Mouse (Mus musculus): ENCODE measurements around the gene Gnaz. TPM values are rescaled to one million over a fixed set of nuclear protein-coding genes. Genes with fewer than 3 reads are reported as not detected.
"Not testable (repeated sequence)": the region's sequence is repeated elsewhere in the genome, so short reads cannot be mapped to it uniquely, and the experiment has no call there.

Gene Gnaz
- polyA plus RNA-seq, 1 experiment from 2014 or later: 6.1 TPM

DNA sequence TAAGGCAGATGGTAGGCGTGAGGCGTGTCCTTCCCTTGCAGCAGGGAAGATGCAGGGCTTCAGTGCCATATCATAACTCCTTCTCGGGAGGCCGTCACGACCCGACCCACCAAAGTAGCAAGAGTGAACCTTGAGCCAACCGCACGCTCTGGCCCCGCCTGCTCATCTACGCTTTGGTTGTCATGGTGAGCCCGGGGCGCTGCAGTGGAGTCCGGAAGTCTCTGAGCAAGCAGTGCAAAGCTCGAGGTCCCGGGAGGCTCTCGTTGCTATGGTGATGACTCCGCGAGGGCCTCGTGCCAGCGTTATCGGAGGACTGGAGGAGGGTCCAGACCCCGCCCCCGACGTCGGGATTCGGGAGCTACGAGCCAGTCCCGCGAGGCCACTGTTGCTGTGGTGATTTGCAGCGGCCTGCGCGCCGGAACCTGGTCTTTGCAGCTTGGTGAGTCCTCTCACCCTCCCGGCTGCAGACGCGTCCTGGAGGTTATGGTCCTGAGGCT lies 70.0 kb downstream of the Gnaz start, which contains the start of gene Rab36:
TSS of gene Rab36 (plus strand) at position 176 of the 497 bp plus-strand sequence.
- H3K27me3 ChIP-seq (ENCODE audit: control insufficient read depth, insufficient read depth, low read length): no peaks in the 10 kb centered on the region
- no peaks in the 10 kb centered on the region for H3K9me3 ChIP-seq (ENCODE audit: control insufficient read depth, low read depth, low read length)
- peak within 1 kb of the TSS; percentile 76 for H3K4me2 ChIP-seq (replicated peaks; ENCODE audit: low read depth, low read length)
- H3K4me1 ChIP-seq (ENCODE audit: control insufficient read depth, insufficient read depth, low read length): peaks cover 7% of the 10 kb centered on the region; the same call in 1 of the 2 replicates
- 0 out of 2 replicates have a peak within 1 kb of the TSS, but pooled peaks have one; percentile 38 for H3K9ac ChIP-seq (replicated peaks; ENCODE audit: low read depth, low read length)
- under 1% methylated on average over 36 of the region's 36 CpGs for WGBS
- ATAC-seq (ENCODE audit: insufficient number of reproducible peaks, insufficient read depth, low FRiP score, low read depth): peak; percentile 96
- H3K27ac ChIP-seq (ENCODE audit: low read length): peak within 1 kb of the TSS; percentile 67; the same call in 1 of the 2 replicates
- no peaks in the 10 kb centered on the region for H3K36me3 ChIP-seq (ENCODE audit: control insufficient read depth, insufficient read depth, low read length)
- peak within 1 kb of the TSS; percentile 41 for H3K4me3 ChIP-seq (ENCODE audit: low read depth, low read length)

GRCm38 (mm10) chr10:75042060-75042459 lies 75.1 kb downstream of the Gnaz start:
- 11% methylated on average over 1 of the region's 1 CpGs for WGBS
- H3K4me1 ChIP-seq (ENCODE audit: control insufficient read depth, insufficient read depth, low read length); H3K27me3 ChIP-seq (ENCODE audit: control insufficient read depth, insufficient read depth, low read length); H3K9me3 ChIP-seq (ENCODE audit: control insufficient read depth, low read depth, low read length); H3K4me3 ChIP-seq (ENCODE audit: low read depth, low read length); H3K4me2 ChIP-seq (replicated peaks; ENCODE audit: low read depth, low read length); H3K27ac ChIP-seq (ENCODE audit: low read length); ATAC-seq (ENCODE audit: insufficient number of reproducible peaks, insufficient read depth, low FRiP score, low read depth); H3K36me3 ChIP-seq (ENCODE audit: control insufficient read depth, insufficient read depth, low read length); H3K9ac ChIP-seq (replicated peaks; ENCODE audit: low read depth, low read length): not testable (repeated sequence)

GRCm38 (mm10) chr10:75044459-75044858 lies 77.5 kb downstream of the Gnaz start:
- no peak overlapping the region for H3K27ac ChIP-seq (ENCODE audit: low read length)
- no peak overlapping the region for H3K9ac ChIP-seq (replicated peaks; ENCODE audit: low read depth, low read length)
- 39% methylated on average over 7 of the region's 7 CpGs for WGBS
- no peaks in the 10 kb centered on the region for H3K4me1 ChIP-seq (ENCODE audit: control insufficient read depth, insufficient read depth, low read length)
- no peaks in the 10 kb centered on the region for H3K9me3 ChIP-seq (ENCODE audit: control insufficient read depth, low read depth, low read length)
- no peaks in the 10 kb centered on the region; the same call in 1 of the 2 replicates for H3K36me3 ChIP-seq (ENCODE audit: control insufficient read depth, insufficient read depth, low read length)
- ATAC-seq (ENCODE audit: insufficient number of reproducible peaks, insufficient read depth, low FRiP score, low read depth): peak; percentile 42; the same call in 1 of the 2 replicates
- H3K27me3 ChIP-seq (ENCODE audit: control insufficient read depth, insufficient read depth, low read length): no peaks in the 10 kb centered on the region
- H3K4me3 ChIP-seq (ENCODE audit: low read depth, low read length): no peak overlapping the region
- H3K4me2 ChIP-seq (replicated peaks; ENCODE audit: low read depth, low read length): no peak overlapping the region

DNA sequence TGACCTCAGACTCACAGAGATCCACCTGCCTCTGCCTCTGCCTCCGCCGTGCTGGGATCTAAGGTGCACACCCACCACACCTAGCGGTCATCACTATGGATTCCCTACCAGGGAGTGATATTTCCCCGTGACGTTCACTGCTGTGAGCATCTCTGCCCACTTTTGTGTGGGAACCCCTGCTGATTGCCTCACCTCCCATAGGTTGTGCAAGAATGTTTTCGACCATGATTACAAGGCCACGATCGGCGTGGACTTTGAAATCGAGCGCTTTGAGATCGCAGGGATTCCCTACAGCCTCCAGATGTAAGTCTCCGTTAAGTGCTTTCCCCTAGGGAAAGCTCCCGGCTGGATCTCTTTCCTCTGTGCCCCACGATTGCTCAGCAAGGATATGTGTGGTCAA lies 78.9 kb downstream of the Gnaz start:
- Histone ChIP-seq H3K9ac (replicated peaks; ENCODE audit: low read depth, low read length) (no peak overlapping the region), H3K27ac (ENCODE audit: low read length) (no peak overlapping the region), H3K4me3 (ENCODE audit: low read depth, low read length) (no peak overlapping the region), H3K36me3 (ENCODE audit: control insufficient read depth, insufficient read depth, low read length) (no peaks in the 10 kb centered on the region; the same call in 1 of the 2 replicates), H3K4me1 (ENCODE audit: control insufficient read depth, insufficient read depth, low read length) (no peaks in the 10 kb centered on the region), H3K27me3 (ENCODE audit: control insufficient read depth, insufficient read depth, low read length) (no peaks in the 10 kb centered on the region), H3K4me2 (replicated peaks; ENCODE audit: low read depth, low read length) (no peak overlapping the region), H3K9me3 (ENCODE audit: control insufficient read depth, low read depth, low read length) (no peaks in the 10 kb centered on the region)
- WGBS: 92% methylated on average over 15 of the region's 15 CpGs
- ATAC-seq (ENCODE audit: insufficient number of reproducible peaks, insufficient read depth, low FRiP score, low read depth): no peak

DNA sequence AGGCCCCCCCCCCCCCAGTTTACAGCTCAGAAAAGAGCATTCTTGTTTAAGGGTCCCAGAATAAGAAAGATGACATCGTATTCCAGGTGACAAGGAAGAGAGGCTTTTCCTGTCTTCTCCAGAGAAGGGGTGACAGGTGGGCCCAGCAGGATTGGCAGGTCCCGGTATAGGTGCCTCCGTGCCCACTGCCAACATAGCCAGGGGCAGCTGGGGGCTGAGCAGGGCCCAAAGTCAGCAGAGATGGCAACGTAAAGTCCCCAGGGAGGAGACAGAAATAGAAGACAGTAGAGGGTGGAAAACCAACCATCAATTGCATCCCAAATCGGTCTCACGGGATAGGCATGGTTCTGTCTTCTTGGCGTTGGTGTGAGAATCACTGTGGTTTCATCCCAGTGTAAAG lies 81.7 kb downstream of the Gnaz start:
- Histone ChIP-seq H3K36me3 (ENCODE audit: control insufficient read depth, insufficient read depth, low read length) (no peaks in the 10 kb centered on the region), H3K9me3 (ENCODE audit: control insufficient read depth, low read depth, low read length) (no peaks in the 10 kb centered on the region), H3K27me3 (ENCODE audit: control insufficient read depth, insufficient read depth, low read length) (no peaks in the 10 kb centered on the region), H3K4me3 (ENCODE audit: low read depth, low read length) (no peak overlapping the region), H3K9ac (replicated peaks; ENCODE audit: low read depth, low read length) (no peak overlapping the region), H3K27ac (ENCODE audit: low read length) (no peak overlapping the region), H3K4me1 (ENCODE audit: control insufficient read depth, insufficient read depth, low read length) (no peaks in the 10 kb centered on the region), H3K4me2 (replicated peaks; ENCODE audit: low read depth, low read length) (no peak overlapping the region)
- WGBS: 95% methylated on average over 7 of the region's 7 CpGs
- no peak for ATAC-seq (ENCODE audit: insufficient number of reproducible peaks, insufficient read depth, low FRiP score, low read depth)

GRCm38 (mm10) chr10:75051364-75052074 lies 84.5 kb downstream of the Gnaz start:
- ATAC-seq (ENCODE audit: insufficient number of reproducible peaks, insufficient read depth, low FRiP score, low read depth): no peak
- Histone ChIP-seq H3K9me3 (ENCODE audit: control insufficient read depth, low read depth, low read length) (no peaks in the 10 kb centered on the region), H3K27ac (ENCODE audit: low read length) (no peak overlapping the region), H3K9ac (replicated peaks; ENCODE audit: low read depth, low read length) (no peak overlapping the region), H3K27me3 (ENCODE audit: control insufficient read depth, insufficient read depth, low read length) (no peaks in the 10 kb centered on the region), H3K4me1 (ENCODE audit: control insufficient read depth, insufficient read depth, low read length) (peaks cover 7% of the 10 kb centered on the region; the same call in 1 of the 2 replicates), H3K36me3 (ENCODE audit: control insufficient read depth, insufficient read depth, low read length) (no peaks in the 10 kb centered on the region), H3K4me2 (replicated peaks; ENCODE audit: low read depth, low read length) (no peak overlapping the region), H3K4me3 (ENCODE audit: low read depth, low read length) (no peak overlapping the region)
- WGBS: 91% methylated on average over 21 of the region's 21 CpGs

GRCm38 (mm10) chr10:75052902-75053301 lies 85.9 kb downstream of the Gnaz start:
- WGBS: 79% methylated on average over 8 of the region's 8 CpGs
- no peaks in the 10 kb centered on the region for H3K27me3 ChIP-seq (ENCODE audit: control insufficient read depth, insufficient read depth, low read length)
- ATAC-seq (ENCODE audit: insufficient number of reproducible peaks, insufficient read depth, low FRiP score, low read depth): no peak
- H3K27ac ChIP-seq (ENCODE audit: low read length): no peak overlapping the region
- no peaks in the 10 kb centered on the region for H3K36me3 ChIP-seq (ENCODE audit: control insufficient read depth, insufficient read depth, low read length)
- no peak overlapping the region for H3K9ac ChIP-seq (replicated peaks; ENCODE audit: low read depth, low read length)
- no peak overlapping the region for H3K4me2 ChIP-seq (replicated peaks; ENCODE audit: low read depth, low read length)
- H3K4me1 ChIP-seq (ENCODE audit: control insufficient read depth, insufficient read depth, low read length): peaks cover 7% of the 10 kb centered on the region; the same call in 1 of the 2 replicates
- H3K9me3 ChIP-seq (ENCODE audit: control insufficient read depth, low read depth, low read length): no peaks in the 10 kb centered on the region
- H3K4me3 ChIP-seq (ENCODE audit: low read depth, low read length): no peak overlapping the region

DNA sequence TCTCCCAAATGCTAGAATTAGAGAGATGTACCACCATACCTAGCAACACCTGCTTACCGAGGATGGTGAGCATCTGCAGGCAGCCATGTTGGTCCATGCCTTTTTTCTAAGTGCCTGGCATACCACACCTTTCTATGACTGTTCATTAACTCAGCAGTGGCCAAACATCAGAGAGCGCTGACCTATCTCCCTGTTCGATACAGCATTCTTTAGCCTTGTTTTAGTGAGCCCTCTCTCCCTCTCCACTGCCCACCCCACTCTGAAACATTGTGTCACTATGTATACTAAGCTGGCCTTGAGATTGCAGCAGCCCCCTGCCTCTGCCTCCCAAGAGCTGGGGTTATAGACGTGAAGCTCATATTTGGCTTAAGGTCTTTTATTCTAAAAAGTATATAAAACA lies 86.7 kb downstream of the Gnaz start:
- Histone ChIP-seq H3K36me3 (ENCODE audit: control insufficient read depth, insufficient read depth, low read length) (no peaks in the 10 kb centered on the region), H3K4me2 (replicated peaks; ENCODE audit: low read depth, low read length) (no peak overlapping the region), H3K4me1 (ENCODE audit: control insufficient read depth, insufficient read depth, low read length) (peaks cover 7% of the 10 kb centered on the region; the same call in 1 of the 2 replicates), H3K9me3 (ENCODE audit: control insufficient read depth, low read depth, low read length) (no peaks in the 10 kb centered on the region), H3K27me3 (ENCODE audit: control insufficient read depth, insufficient read depth, low read length) (no peaks in the 10 kb centered on the region), H3K9ac (replicated peaks; ENCODE audit: low read depth, low read length) (no peak overlapping the region), H3K27ac (ENCODE audit: low read length) (no peak overlapping the region), H3K4me3 (ENCODE audit: low read depth, low read length) (no peak overlapping the region)
- 50% methylated on average over 4 of the region's 4 CpGs for WGBS
- ATAC-seq (ENCODE audit: insufficient number of reproducible peaks, insufficient read depth, low FRiP score, low read depth): no peak
